Mouse (Mus musculus) urinary bladder, postnatal 14 days (tissue): ENCODE measurements at regions not wholly inside any gene's neighbourhood (a gene's known extent, or its start where the extent isn't known, plus 50 kb on each side); places are given as distances from the start of the nearest gene placed in this dataset.

Experiments used
- DNase-seq: peaks from one replicate; pipeline ENCODE4 v3.0.0; 2021; ENCODE audit warnings: low spot score

GRCm38 (mm10) chr3:65478215-65478614 is 50.0 kb upstream of the Tiparp start:
- DNase-seq: no peak

GRCm38 (mm10) chr3:65477111-65477510 is 51.1 kb upstream of the Tiparp start:
- no peak for DNase-seq

GRCm38 (mm10) chr3:65476091-65476953 is 51.9 kb upstream of the Tiparp start:
- no peak for DNase-seq

GRCm38 (mm10) chr3:65474585-65474984 is 53.6 kb upstream of the Tiparp start:
- DNase-seq: no peak

GRCm38 (mm10) chr3:65471796-65472195 is 56.4 kb upstream of the Tiparp start:
- no peak for DNase-seq

GRCm38 (mm10) chr3:65469207-65469606 is 59.0 kb upstream of the Tiparp start:
- no peak for DNase-seq

- DNase-seq: no peak
These were observed 63.4 kb upstream of the Tiparp start for GRCm38 (mm10) chr3:65464769-65465168.

GRCm38 (mm10) chr3:65460936-65461335 is 67.3 kb upstream of the Tiparp start:
- DNase-seq: no peak

- DNase-seq: no peak
These were observed 67.3 kb upstream of the Ssr3 start for GRCm38 (mm10) chr3:65459702-65460101.

- DNase-seq: no peak
These were observed 65.5 kb upstream of the Ssr3 start for GRCm38 (mm10) chr3:65457931-65458330.

- peak; percentile 60 for DNase-seq
These were observed 63.3 kb upstream of the Ssr3 start for GRCm38 (mm10) chr3:65455597-65456284.

- DNase-seq: no peak
These were observed 61.9 kb upstream of the Ssr3 start for GRCm38 (mm10) chr3:65454301-65454700.

GRCm38 (mm10) chr3:65449176-65449575 is 56.8 kb upstream of the Ssr3 start:
- DNase-seq: no peak

- no peak for DNase-seq
These were observed 51.3 kb upstream of the Ssr3 start for GRCm38 (mm10) chr3:65443701-65444100.

GRCm38 (mm10) chr3:65442946-65443345 is 50.5 kb upstream of the Ssr3 start:
- no peak for DNase-seq

- DNase-seq: peak; percentile 52
These were observed 49.8 kb upstream of the Ssr3 start for GRCm38 (mm10) chr3:65442269-65442668.
